In the genomic region with DNA sequence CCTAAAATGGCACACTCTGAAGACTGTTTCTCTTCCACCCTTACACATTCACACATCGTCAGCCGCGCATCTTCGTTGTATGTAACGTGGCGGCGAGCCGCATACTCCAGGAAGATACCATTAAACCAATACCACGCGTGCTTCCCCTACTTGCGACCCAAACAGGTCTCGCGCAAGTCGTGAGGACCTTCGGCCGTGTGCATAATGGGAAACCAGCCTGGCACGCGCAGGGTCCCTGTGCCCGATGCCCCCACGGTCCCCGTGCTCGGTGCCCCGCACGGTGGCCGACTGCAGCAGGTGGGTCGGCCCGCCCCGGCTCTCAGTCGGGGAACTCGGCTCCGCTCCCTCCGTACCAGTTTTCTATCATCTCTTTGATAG, we compare ENCODE assay signal across 8 mouse cellular contexts. TPM values are rescaled to one million over a fixed set of nuclear protein-coding genes. Genes with fewer than 3 reads are reported as not detected.
DNase-seq lines count a peak whose midpoint lies in the region; ATAC-seq lines count a peak whose summit lies in the region.

No protein-coding gene starts in this region.

- intact Hi-C loops in heart, postnatal 25 days (cut with DNase I), result loop anchor here (10.0 kb wide), 1 partner anchor 276 kb away; a partner anchor contains a TSS

- ATAC-seq in heart, embryonic 16.5 days (replicated peaks; ENCODE audit: extremely low read depth, insufficient read depth, low FRiP score), result peak; percentile 18
- peak; percentile 78 for ATAC-seq in forebrain, embryonic 12.5 days (ENCODE audit: low FRiP score)
- peak; percentile 28 for ATAC-seq in liver, embryonic 15.5 days (ENCODE audit: insufficient read depth)

- peak overlapping the region; percentile 96 for H3K9ac ChIP-seq in heart, embryonic 16.5 days (ENCODE audit: low read length)
- peak overlapping the region; percentile 74 for H3K9ac ChIP-seq in forebrain, embryonic 12.5 days
- H3K9ac ChIP-seq in liver, embryonic 15.5 days, result peak overlapping the region; percentile 81

- DNase-seq in heart, postnatal 25 days (ENCODE audit: low spot score), result no peak
- DNase-seq in MEL-GATA-1-ER (ENCODE audit: extremely low read depth, low read depth), result peak; percentile 32
- DNase-seq in right cerebral cortex, adult 2 months (ENCODE audit: low spot score in 2 of 2), result no peak
- DNase-seq in left cerebral cortex, adult 8-10 months (ENCODE audit: low spot score in 2 of 2), result no peak
- DNase-seq in gastrocnemius, postnatal 4 days (ENCODE audit: low spot score in 2 of 2), result no peak

- H3K27ac ChIP-seq in heart, embryonic 16.5 days (ENCODE audit: low read length), result peak overlapping the region; percentile 97
- H3K27ac ChIP-seq in forebrain, embryonic 12.5 days, result peak overlapping the region; percentile 91
- H3K27ac ChIP-seq in liver, embryonic 15.5 days (replicated peaks), result peak overlapping the region; percentile 90

- peak overlapping the region; percentile 69 for H3K4me3 ChIP-seq in heart, embryonic 16.5 days (ENCODE audit: low read length)
- H3K4me3 ChIP-seq in forebrain, embryonic 12.5 days (replicated peaks), result peak overlapping the region; percentile 76
- H3K4me3 ChIP-seq in liver, embryonic 15.5 days (replicated peaks), result peak overlapping the region; percentile 76

- H3K4me1 ChIP-seq in heart, embryonic 16.5 days (ENCODE audit: control insufficient read depth, insufficient read depth, low read length), result peaks cover 30% of the 10 kb centered on the region
- H3K4me1 ChIP-seq in forebrain, embryonic 12.5 days, result peaks cover 41% of the 10 kb centered on the region
- peaks cover 47% of the 10 kb centered on the region for H3K4me1 ChIP-seq in liver, embryonic 15.5 days (replicated peaks)

- H3K4me2 ChIP-seq in heart, embryonic 16.5 days (ENCODE audit: low read depth, low read length), result peak overlapping the region; percentile 67
- peak overlapping the region; percentile 65 for H3K4me2 ChIP-seq in forebrain, embryonic 12.5 days
- peak overlapping the region; percentile 70 for H3K4me2 ChIP-seq in liver, embryonic 15.5 days

- peaks cover 8% of the 10 kb centered on the region for H3K36me3 ChIP-seq in heart, embryonic 16.5 days (ENCODE audit: control insufficient read depth, insufficient read depth)
- 0 out of 2 replicates have a peak, but pooled peaks cover 22% of the 10 kb centered on the region for H3K36me3 ChIP-seq in forebrain, embryonic 12.5 days (replicated peaks)
- peaks cover 30% of the 10 kb centered on the region for H3K36me3 ChIP-seq in liver, embryonic 15.5 days (replicated peaks)

- H3K9me3 ChIP-seq in heart, embryonic 16.5 days (replicated peaks; ENCODE audit: control insufficient read depth, low read length), result no peaks in the 10 kb centered on the region
- no peaks in the 10 kb centered on the region for H3K9me3 ChIP-seq in forebrain, embryonic 12.5 days
- H3K9me3 ChIP-seq in liver, embryonic 15.5 days (replicated peaks), result no peaks in the 10 kb centered on the region

- WGBS in heart, embryonic 16.5 days, result under 1% methylated on average over 32 of the region's 32 CpGs
- WGBS in forebrain, embryonic 12.5 days, result under 1% methylated on average over 32 of the region's 32 CpGs
- under 1% methylated on average over 32 of the region's 32 CpGs for WGBS in liver, embryonic 15.5 days (ENCODE audit: insufficient replicate concordance)

- no peaks in the 10 kb centered on the region for H3K27me3 ChIP-seq in heart, embryonic 16.5 days (ENCODE audit: control insufficient read depth, insufficient read depth, low read length)
- H3K27me3 ChIP-seq in forebrain, embryonic 12.5 days, result no peaks in the 10 kb centered on the region
- H3K27me3 ChIP-seq in liver, embryonic 15.5 days, result no peaks in the 10 kb centered on the region

RNA-seq across cellular contexts. Expression of a gene that starts 0.5 kb away (rescaled TPM):
- 34.5 and 34.6 TPM in 2 replicates for polyA plus RNA-seq in heart, embryonic 16.5 days (2015; fragmentation: Nextera tagmentation; extraction: Ambion mirVana)
- total RNA-seq in heart, postnatal 25 days (2021), result 1 to 10 TPM; 7.1 TPM
- 49.3 and 53.3 TPM in 2 replicates for polyA plus RNA-seq in forebrain, embryonic 12.5 days (2016; fragmentation: Nextera tagmentation; extraction: Ambion mirVana)
- polyA plus RNA-seq in liver, embryonic 15.5 days (2015; fragmentation: Nextera tagmentation; extraction: Ambion mirVana), result 21.4 and 23.6 TPM in 2 replicates
- total RNA-seq in left cerebral cortex, adult 8-10 months (2022), result 10 to 100 TPM; 13.1 to 20.9 (median 16.4) TPM
- total RNA-seq in gastrocnemius, postnatal 4 days (2021), result 10 to 100 TPM; 18.3 to 27.6 TPM

RNA-seq across cellular contexts. Expression of a gene that starts 0.7 kb away (rescaled TPM):
- 18.9 and 21.5 TPM in 2 replicates for polyA plus RNA-seq in heart, embryonic 16.5 days (2015; fragmentation: Nextera tagmentation; extraction: Ambion mirVana)
- total RNA-seq in heart, postnatal 25 days (2021), result 10 to 100 TPM; 19.4 to 23.9 TPM
- 46.9 and 52.5 TPM in 2 replicates for polyA plus RNA-seq in forebrain, embryonic 12.5 days (2016; fragmentation: Nextera tagmentation; extraction: Ambion mirVana)
- 6.6 and 7.2 TPM in 2 replicates for polyA plus RNA-seq in liver, embryonic 15.5 days (2015; fragmentation: Nextera tagmentation; extraction: Ambion mirVana)
- total RNA-seq in left cerebral cortex, adult 8-10 months (2022), result 10 to 100 TPM; 78.9 to 89.4 (median 83.4) TPM
- 10 to 100 TPM; 38.2 to 44.2 TPM for total RNA-seq in gastrocnemius, postnatal 4 days (2021)

RNA-seq across cellular contexts. Expression of a gene that starts 40.5 kb away (rescaled TPM):
- polyA plus RNA-seq in heart, embryonic 16.5 days (2015; fragmentation: Nextera tagmentation; extraction: Ambion mirVana), result 0.07 TPM in 1 of 2 replicates, not detected in the other
- not detected for total RNA-seq in heart, postnatal 25 days (2021)
- 2.7 and 3.1 TPM in 2 replicates for polyA plus RNA-seq in forebrain, embryonic 12.5 days (2016; fragmentation: Nextera tagmentation; extraction: Ambion mirVana)
- polyA plus RNA-seq in liver, embryonic 15.5 days (2015; fragmentation: Nextera tagmentation; extraction: Ambion mirVana), result 0.06 TPM in 1 of 2 replicates, not detected in the other
- total RNA-seq in left cerebral cortex, adult 8-10 months (2022), result 100 to 1,000 TPM; 256 to 279 (median 263) TPM
- total RNA-seq in gastrocnemius, postnatal 4 days (2021), result under 1 TPM; 0.62 to 0.76 TPM

Comparison
In these comparisons a context has a peak if more than half of its experiments do, and no peak if none do; other contexts are left out.
1. ATAC-seq: peak in every context shown above with its lines; median percentile 78 in forebrain, embryonic 12.5 days; 28 in liver, embryonic 15.5 days; 18 in heart, embryonic 16.5 days.
2. RNA of a gene that starts 40.5 kb away (total RNA-seq): 256 to 279 TPM in left cerebral cortex, adult 8-10 months; 0.62 to 0.76 TPM in gastrocnemius, postnatal 4 days and not detected in heart, postnatal 25 days; every median in the first group is over 100 times any median in the second.
3. Peak in every context shown above with its lines, with median percentiles within 50 percentile points of each other: H3K27ac ChIP-seq, H3K4me2 ChIP-seq, H3K4me3 ChIP-seq and H3K9ac ChIP-seq.